Mouse (Mus musculus) lung, adult 2 months (tissue): ENCODE results near the gene Sh3pxd2a. TPM values are rescaled to one million over a fixed set of nuclear protein-coding genes. Genes with fewer than 3 reads are reported as not detected.

Experiments used
- DNase-seq: peaks from one replicate; pipeline ENCODE4 v3.0.0; 2022
- H3K4me1 ChIP-seq: fragments of 200-500 bp; 2 replicates; pipeline ENCODE4 v1.6.1; 2011; ENCODE audit warnings: low read length; ENCODE audit not compliant: control insufficient read depth, insufficient read depth
- H3K4me3 ChIP-seq: fragments of 200-500 bp; replicated peaks from 2 replicates; pipeline ENCODE3; 2011; ENCODE audit warnings: low read depth, mild to moderate bottlenecking, control low read depth, low read length; ENCODE audit errors: extremely low read depth
- CTCF ChIP-seq: fragments of 200-500 bp; IDR thresholded peaks from 2 replicates; pipeline ENCODE4 v1.5.1; 2011; ENCODE audit warnings: mild to moderate bottlenecking, low read length, control low read depth; ENCODE audit not compliant: insufficient read depth
- POLR2A ChIP-seq: fragments of 200-500 bp; IDR thresholded peaks from 2 replicates; pipeline ENCODE4 v1.6.1; 2011; ENCODE audit warnings: low read depth, mild to moderate bottlenecking, control low read depth, low read length, borderline replicate concordance; ENCODE audit errors: extremely low read depth
- WGBS: fragments of 180-500 bp; shearing (Covaris S2); methylation state at CpG from one replicate; pipeline ENCODE4 v1.1.7; 2018; 5-methylcytosine and 5-hydroxymethylcytosine counted together
- polyA plus RNA-seq: library from polyadenylated mRNA; depleted of rRNA; stranded (reverse); fragments of >200 nt; gene quantifications from 2 replicates; pipeline ENCODE4 v1.2.3, GENCODE M21; 2012

Sh3pxd2a gene
- polyA plus RNA-seq, 1 experiment = 40.9 TPM

DNA sequence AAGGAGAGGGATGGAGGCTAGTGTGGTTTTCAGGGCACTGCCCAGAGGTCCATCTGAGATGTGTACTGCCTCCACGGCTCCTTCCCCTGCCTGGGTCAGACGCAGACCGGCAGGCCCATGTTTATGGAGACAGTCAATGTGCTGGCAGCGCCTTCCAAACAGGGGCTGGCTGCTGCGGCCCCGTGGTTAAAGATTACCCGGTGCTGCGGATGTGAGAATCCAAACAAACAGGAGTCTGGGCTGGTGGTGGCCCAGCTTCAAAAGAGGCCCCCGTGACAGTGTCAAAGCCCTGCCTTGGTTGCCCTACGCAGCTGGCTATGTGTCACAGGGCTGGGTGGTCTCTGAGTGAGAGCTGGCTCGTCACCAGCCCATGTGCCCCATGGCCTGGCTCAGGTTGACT, 216.4 kb downstream of the Sh3pxd2a start:
- no peak overlapping the region for H3K4me3 ChIP-seq
- TF ChIP-seq POLR2A = no peak
- no peak for TF ChIP-seq CTCF
- 30% methylated on average over 11 of the region's 11 CpGs for WGBS
- H3K4me1 ChIP-seq = peaks cover 2% of the 10 kb centered on the region
- DNase-seq = no peak

DNA sequence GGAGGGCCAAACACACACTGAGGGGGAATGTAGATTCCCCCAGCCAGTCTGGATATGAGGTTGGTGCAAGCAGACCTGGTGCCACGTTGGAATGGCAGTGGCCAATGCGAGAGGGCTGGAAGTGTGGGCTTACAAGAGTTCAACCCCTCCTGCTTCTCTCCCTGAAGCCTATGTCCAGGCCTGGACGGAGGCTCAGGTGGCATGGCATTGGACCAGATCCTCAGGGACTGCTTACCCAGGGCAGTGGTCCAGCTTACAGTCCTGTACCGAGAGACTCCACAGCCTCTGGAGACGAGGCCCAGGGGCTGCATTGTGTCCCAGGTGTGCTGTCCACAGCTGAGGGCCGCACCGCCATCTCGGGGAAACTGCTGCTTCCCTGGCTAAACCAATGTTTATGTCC, 218.7 kb downstream of the Sh3pxd2a start:
- peaks cover 2% of the 10 kb centered on the region for H3K4me1 ChIP-seq
- DNase-seq = no peak
- no peak for TF ChIP-seq POLR2A
- no peak for TF ChIP-seq CTCF
- 84% methylated on average over 8 of the region's 8 CpGs for WGBS
- H3K4me3 ChIP-seq = no peak overlapping the region

DNA sequence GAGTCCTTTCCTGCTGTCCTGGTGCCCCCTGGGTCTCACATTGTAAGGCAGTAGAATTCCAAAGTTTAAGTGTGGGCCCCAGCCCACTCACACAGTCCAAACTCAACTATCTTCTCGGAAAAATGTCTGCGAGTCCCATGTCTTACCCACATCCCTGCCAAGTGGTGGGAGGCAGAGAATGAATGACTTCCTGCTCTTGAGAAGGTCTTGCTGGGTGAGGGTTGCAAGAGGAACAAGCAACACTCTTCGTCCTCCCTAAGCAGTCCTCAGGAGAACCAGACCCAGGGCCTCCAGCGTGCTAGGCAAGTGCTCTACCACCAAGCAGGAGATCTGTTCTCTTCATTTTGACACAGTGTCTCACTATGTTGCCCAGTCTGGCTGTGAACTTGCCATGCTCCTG, 222.0 kb downstream of the Sh3pxd2a start:
- TF ChIP-seq CTCF = no peak
- no peak for TF ChIP-seq POLR2A
- Histone ChIP-seq H3K4me3 (no peak overlapping the region), H3K4me1 (no peaks in the 10 kb centered on the region)
- WGBS = 59% methylated on average over 4 of the region's 4 CpGs
- no peak for DNase-seq

DNA sequence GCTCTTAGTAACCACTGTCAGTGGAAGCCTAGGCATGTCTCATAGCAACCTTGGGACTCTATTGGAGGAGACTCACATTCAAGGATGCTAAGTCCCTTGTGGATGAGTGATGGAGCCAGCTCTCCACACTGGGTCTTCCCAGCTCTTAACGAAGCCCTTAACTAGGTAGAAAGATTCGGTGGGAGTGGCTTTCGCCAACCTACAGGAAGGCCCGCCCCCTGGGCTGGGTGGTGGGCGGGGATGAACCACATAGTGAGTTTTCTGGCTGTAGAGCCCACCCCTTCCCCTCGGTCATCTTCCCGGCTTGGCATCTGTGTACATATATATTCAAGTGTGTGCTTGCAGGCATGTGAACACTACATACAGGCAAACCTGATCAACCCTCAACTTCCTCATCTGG, 223.2 kb downstream of the Sh3pxd2a start:
- TF ChIP-seq CTCF = no peak
- TF ChIP-seq POLR2A = no peak
- Histone ChIP-seq H3K4me3 (no peak overlapping the region), H3K4me1 (no peaks in the 10 kb centered on the region)
- 64% methylated on average over 7 of the region's 7 CpGs for WGBS
- DNase-seq = no peak

DNA sequence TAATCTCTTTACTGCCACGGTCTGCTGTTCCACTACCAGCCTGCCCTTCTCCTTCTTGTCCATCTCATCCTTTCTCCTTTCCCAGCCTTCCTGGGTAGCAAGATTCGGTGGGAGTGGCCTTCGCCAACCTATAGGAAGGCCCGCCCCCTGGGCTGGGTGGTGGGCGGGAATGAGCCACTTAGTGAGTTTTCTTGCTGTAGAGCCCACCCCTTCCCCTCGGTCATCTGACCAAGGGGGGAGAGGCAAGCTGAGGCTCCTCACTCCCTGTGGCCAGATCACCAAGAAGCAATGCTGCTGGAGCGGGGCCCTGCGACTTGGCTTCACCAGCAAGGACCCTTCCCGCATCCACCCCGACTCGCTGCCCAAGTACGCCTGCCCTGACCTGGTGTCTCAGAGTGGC, 224.1 kb downstream of the Sh3pxd2a start:
- no peaks in the 10 kb centered on the region for H3K4me1 ChIP-seq
- 47% methylated on average over 12 of the region's 12 CpGs for WGBS
- no peak overlapping the region for H3K4me3 ChIP-seq
- no peak for DNase-seq
- no peak for TF ChIP-seq CTCF
- no peak for TF ChIP-seq POLR2A

DNA sequence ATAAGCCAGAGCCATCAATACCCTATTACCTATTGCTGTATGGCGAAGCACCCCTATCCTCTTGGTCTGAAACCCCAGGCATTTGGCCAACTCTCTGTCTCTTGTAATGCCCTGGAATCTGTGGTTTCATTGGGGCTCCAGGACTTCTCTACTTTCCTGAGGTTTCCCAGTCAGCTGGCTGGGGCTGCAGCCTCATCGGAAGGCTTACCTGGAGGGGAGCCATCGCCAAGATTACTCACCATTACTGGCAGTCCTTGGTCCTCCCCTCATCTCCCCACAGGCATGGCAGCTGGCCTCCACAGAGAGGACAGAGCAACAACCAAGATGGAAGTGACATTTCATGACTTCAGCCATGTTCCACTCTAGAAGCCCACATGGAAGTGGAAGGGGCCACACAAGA, 231.1 kb downstream of the Sh3pxd2a start:
- peaks cover 2% of the 10 kb centered on the region; the same call in 1 of the 2 replicates for H3K4me1 ChIP-seq
- no peak for DNase-seq
- TF ChIP-seq POLR2A (no peak), CTCF (no peak)
- H3K4me3 ChIP-seq = no peak overlapping the region
- 94% methylated on average over 3 of the region's 3 CpGs for WGBS

DNA sequence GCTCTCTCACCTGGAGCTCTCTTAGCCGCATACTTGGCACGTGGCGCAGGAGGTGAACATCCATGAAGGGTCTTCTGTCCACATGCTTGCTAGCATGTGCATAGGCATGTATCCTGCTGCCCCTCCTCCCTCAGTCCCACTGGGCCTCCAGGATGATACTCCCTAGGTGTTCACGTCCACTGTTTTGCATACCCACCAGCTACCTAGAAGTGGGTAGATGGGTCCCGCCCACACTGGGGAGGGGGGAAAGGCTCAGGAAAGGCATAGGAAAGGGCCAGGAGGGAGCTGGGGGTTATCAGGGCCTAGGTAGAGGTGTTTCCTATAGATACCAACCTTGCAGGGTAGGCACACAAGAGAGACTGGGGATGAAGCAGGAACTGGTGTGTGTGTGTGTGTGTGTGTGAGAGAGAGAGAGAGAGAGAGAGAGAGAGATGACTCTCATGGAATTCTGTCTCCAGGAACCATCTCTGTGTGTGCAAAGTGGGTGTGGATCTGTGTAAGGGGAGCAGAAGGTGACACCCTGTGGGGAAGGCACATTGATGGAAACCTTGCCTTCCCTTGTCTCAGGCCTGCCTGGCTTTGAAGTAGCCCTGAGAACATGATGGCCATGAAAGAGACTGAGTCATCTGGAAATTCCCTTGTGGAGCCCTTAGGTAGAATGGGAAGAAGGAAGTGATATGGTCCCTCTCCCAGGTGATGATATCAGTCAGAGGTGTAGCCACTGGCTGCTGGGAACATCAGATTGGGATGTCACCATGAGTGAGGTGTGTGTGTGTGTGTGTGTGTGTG, 231.9 kb downstream of the Sh3pxd2a start:
- no peak overlapping the region for H3K4me3 ChIP-seq
- H3K4me1 ChIP-seq = peaks cover 2% of the 10 kb centered on the region; the same call in 1 of the 2 replicates
- no peak for TF ChIP-seq POLR2A
- TF ChIP-seq CTCF = no peak
- no peak for DNase-seq
- 94% methylated on average over 5 of the region's 5 CpGs for WGBS

DNA sequence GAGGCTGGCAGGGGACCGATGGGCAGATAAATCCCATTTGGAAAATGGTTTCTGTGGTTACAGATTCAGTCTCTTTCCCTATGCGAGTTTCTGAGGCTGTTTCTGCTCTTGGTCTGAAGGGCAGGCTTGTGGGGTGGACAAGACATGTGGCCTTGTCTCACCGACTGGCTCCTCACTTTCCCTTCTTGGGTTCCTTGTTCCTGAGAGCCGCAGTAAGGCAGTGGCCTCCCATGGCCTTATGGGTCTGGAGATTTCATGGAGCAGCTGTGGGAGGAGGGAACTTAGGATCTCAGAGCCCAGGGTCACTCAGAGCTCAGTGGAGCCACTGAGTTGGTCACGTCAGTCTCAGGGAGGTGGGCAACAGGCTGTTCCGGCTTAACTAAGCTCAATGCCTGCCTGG, 232.8 kb downstream of the Sh3pxd2a start:
- no peak for DNase-seq
- Histone ChIP-seq H3K4me3 (no peak overlapping the region), H3K4me1 (peaks cover 2% of the 10 kb centered on the region; the same call in 1 of the 2 replicates)
- WGBS = 92% methylated on average over 6 of the region's 6 CpGs
- no peak for TF ChIP-seq CTCF

DNA sequence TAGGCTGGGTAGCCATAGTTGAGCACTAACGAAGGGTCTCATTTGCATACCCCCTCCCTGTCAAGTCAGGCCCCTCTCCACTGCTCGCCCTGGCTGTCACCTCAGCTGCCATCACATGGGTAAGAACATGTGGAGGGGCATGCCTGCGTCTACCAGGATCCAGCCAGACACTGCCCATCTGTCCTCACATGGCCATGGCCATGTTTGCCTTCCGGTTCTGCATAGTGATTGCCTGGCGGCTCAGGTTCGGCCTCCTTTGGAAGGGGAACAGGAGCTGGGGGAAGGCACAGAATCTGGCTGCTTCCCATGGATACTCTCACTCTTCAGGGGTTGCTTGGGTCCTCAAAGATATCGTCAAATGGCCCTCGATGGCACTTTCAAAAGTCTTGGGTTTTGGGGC, 233.5 kb downstream of the Sh3pxd2a start:
- no peak for DNase-seq
- Histone ChIP-seq H3K4me3 (no peak overlapping the region), H3K4me1 (peaks cover 2% of the 10 kb centered on the region; the same call in 1 of the 2 replicates)
- TF ChIP-seq CTCF (no peak), POLR2A (no peak)
- WGBS = 86% methylated on average over 8 of the region's 8 CpGs

DNA sequence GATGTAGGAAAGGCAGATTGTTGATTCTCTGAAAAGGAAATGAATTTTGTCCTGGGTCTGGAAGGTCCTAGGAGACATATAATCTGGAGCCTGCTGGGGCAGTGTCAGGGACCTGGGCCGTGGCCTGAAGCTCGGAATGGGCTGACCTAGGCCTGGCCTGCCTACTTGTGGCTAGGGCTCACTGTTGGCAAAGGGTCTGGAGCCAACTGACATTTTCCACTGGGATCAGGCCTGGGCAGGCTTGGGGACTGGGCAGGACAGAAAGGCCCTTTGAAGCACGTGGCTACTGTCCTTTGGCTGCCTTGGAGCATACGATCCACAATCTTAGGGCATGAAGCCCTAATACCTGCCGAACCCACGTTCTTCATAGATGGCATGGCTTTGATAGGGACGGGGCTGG, 234.1 kb downstream of the Sh3pxd2a start:
- WGBS = 88% methylated on average over 7 of the region's 7 CpGs
- Histone ChIP-seq H3K4me3 (no peak overlapping the region), H3K4me1 (peaks cover 2% of the 10 kb centered on the region; the same call in 1 of the 2 replicates)
- no peak for DNase-seq
- TF ChIP-seq POLR2A (no peak), CTCF (no peak)

DNA sequence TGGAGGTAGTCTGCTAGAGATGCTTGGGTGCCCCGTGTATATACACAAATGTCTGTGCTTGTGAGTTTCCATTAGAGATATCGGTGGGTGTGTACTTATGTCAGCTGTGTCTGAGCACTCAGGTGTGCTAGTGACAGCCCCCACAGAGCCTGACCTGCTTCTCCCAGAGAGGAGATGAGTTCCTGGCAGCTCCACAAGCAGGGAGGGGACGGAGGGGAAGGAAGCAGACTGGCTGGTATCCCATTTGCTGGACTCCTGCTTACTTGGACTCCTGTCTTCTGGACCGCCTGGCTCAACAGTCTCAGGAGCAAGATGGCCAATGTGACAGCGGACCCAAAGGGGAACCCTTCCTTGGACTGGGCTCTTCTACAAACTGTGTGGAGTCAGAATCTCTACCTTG, 234.7 kb downstream of the Sh3pxd2a start:
- TF ChIP-seq POLR2A = no peak
- 61% methylated on average over 5 of the region's 5 CpGs for WGBS
- H3K4me3 ChIP-seq = no peak overlapping the region
- DNase-seq = no peak
- peaks cover 2% of the 10 kb centered on the region; the same call in 1 of the 2 replicates for H3K4me1 ChIP-seq
